Mouse (Mus musculus): ENCODE measurements around the gene Olfr1313. TPM values are rescaled to one million over a fixed set of nuclear protein-coding genes. Genes with fewer than 3 reads are reported as not detected.

The Olfr1313 gene
- not detected in 2 replicates for polyA plus RNA-seq (2015; fragmentation: Nextera tagmentation; extraction: Ambion mirVana)

GRCm38 (mm10) chr2:112077743-112078142 is at the start of gene Olfr1313:
TSS of gene Olfr1313 (minus strand) at chr2:112077843.

GRCm38 (mm10) chr2:112115340-112115739 is 37.7 kb upstream of the Olfr1313 start, which contains the start of gene Olfr1315-ps1:
TSS of gene Olfr1315-ps1 (minus strand) at chr2:112115440.

GRCm38 (mm10) chr2:112096681-112097080 is 19.0 kb upstream of the Olfr1313 start, which contains the start of gene Olfr1314:
TSS of gene Olfr1314 (minus strand) at chr2:112096781.

GRCm38 (mm10) chr2:112050138-112050537 is 27.5 kb downstream of the Olfr1313 start, which contains the start of gene Olfr1312:
TSS of gene Olfr1312 (minus strand) at chr2:112050238.

GRCm38 (mm10) chr2:112024312-112024711 is 53.3 kb downstream of the Olfr1313 start, which contains the start of gene Olfr1311:
TSS of gene Olfr1311 (minus strand) at chr2:112024412.

Other genes starting within 250 kb of the Olfr1313 start
- gene Olfr1305, start 200.7 kb downstream of the Olfr1313 start, polyA plus RNA-seq (2015; fragmentation: Nextera tagmentation; extraction: Ambion mirVana) = not detected in 2 replicates
- gene Olfr1306, start 161.6 kb downstream of the Olfr1313 start, polyA plus RNA-seq (2015; fragmentation: Nextera tagmentation; extraction: Ambion mirVana) = not detected in 2 replicates
- not detected in 2 replicates for gene Olfr1307, start 128.4 kb downstream of the Olfr1313 start, polyA plus RNA-seq (2015; fragmentation: Nextera tagmentation; extraction: Ambion mirVana)
- gene Olfr1308, start 112.9 kb downstream of the Olfr1313 start, polyA plus RNA-seq (2015; fragmentation: Nextera tagmentation; extraction: Ambion mirVana) = not detected in 2 replicates
- not detected in 2 replicates for gene Olfr1309, start 87.6 kb downstream of the Olfr1313 start, polyA plus RNA-seq (2015; fragmentation: Nextera tagmentation; extraction: Ambion mirVana)
- gene Olfr1310, start 65.1 kb downstream of the Olfr1313 start, polyA plus RNA-seq (2015; fragmentation: Nextera tagmentation; extraction: Ambion mirVana) = not detected in 2 replicates
- gene Olfr1311, start 53.4 kb downstream of the Olfr1313 start, polyA plus RNA-seq (2015; fragmentation: Nextera tagmentation; extraction: Ambion mirVana) = not detected in 2 replicates
- gene Olfr1312, start 27.6 kb downstream of the Olfr1313 start, polyA plus RNA-seq (2015; fragmentation: Nextera tagmentation; extraction: Ambion mirVana) = not detected in 2 replicates
- gene Olfr1314, start 18.9 kb upstream of the Olfr1313 start, polyA plus RNA-seq (2015; fragmentation: Nextera tagmentation; extraction: Ambion mirVana) = not detected in 2 replicates
- gene Olfr1315-ps1, start 37.6 kb upstream of the Olfr1313 start, polyA plus RNA-seq (2015; fragmentation: Nextera tagmentation; extraction: Ambion mirVana) = not detected in 2 replicates
- gene Olfr1316, start 57.1 kb upstream of the Olfr1313 start, polyA plus RNA-seq (2015; fragmentation: Nextera tagmentation; extraction: Ambion mirVana) = not detected in 2 replicates
- not detected in 2 replicates for gene Olfr1317, start 62.5 kb upstream of the Olfr1313 start, polyA plus RNA-seq (2015; fragmentation: Nextera tagmentation; extraction: Ambion mirVana)
- gene Olfr1318, start 76.4 kb upstream of the Olfr1313 start, polyA plus RNA-seq (2015; fragmentation: Nextera tagmentation; extraction: Ambion mirVana) = 0.03 TPM in 1 of 2 replicates, not detected in the other
- gene Lpcat4, start 161.6 kb upstream of the Olfr1313 start, polyA plus RNA-seq (2015; fragmentation: Nextera tagmentation; extraction: Ambion mirVana) = 6.7 and 9.5 TPM in 2 replicates
- 0.05 TPM in 1 of 2 replicates, not detected in the other for gene Nutm1, start 181.4 kb upstream of the Olfr1313 start, polyA plus RNA-seq (2015; fragmentation: Nextera tagmentation; extraction: Ambion mirVana)
- 337 and 398 TPM in 2 replicates for gene Nop10, start 184.1 kb upstream of the Olfr1313 start, polyA plus RNA-seq (2015; fragmentation: Nextera tagmentation; extraction: Ambion mirVana)
- gene Slc12a6, start 188.0 kb upstream of the Olfr1313 start, polyA plus RNA-seq (2015; fragmentation: Nextera tagmentation; extraction: Ambion mirVana) = 8.2 and 9.0 TPM in 2 replicates
- not detected in 2 replicates for gene Gm21985, start 188.5 kb upstream of the Olfr1313 start, polyA plus RNA-seq (2015; fragmentation: Nextera tagmentation; extraction: Ambion mirVana)

All from adrenal gland, postnatal 0 days (tissue).